Mouse (Mus musculus): ENCODE results near the gene Bank1. TPM values are rescaled to one million over a fixed set of nuclear protein-coding genes. Genes with fewer than 3 reads are reported as not detected.
A peak's percentile ranks its signal among the peaks of the same experiment; 100 is the strongest.

Gene Bank1
- polyA plus RNA-seq, 1 experiment from 2014 or later = 1.5 TPM

DNA sequence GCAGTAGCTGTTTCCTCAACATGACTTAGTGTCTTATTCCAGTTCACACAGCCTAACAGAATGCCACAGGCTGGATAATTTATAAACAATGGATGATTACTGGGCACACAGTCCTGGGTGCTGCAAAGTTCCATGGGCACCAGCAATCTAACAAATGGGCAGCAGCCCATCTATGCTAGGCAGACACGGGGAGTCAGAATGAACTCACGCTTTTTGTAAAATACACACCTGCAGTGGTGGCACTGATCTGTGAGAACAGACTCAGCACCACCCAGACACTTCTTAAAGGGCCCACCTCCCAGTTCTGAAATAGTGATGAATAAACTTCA is 159.9 kb downstream of the Bank1 start:
- Histone ChIP-seq H3K27ac (ENCODE audit: low read depth, low read length) (no peak overlapping the region), H3K27me3 (ENCODE audit: control insufficient read depth, insufficient read depth, low read length) (no peaks in the 10 kb centered on the region), H3K9ac (ENCODE audit: low read depth, low read length) (no peak overlapping the region), H3K9me3 (ENCODE audit: control insufficient read depth, low read length) (no peaks in the 10 kb centered on the region), H3K4me2 (replicated peaks; ENCODE audit: low read depth, low read length) (no peak overlapping the region), H3K4me3 (ENCODE audit: low read depth, low read length) (no peak overlapping the region), H3K4me1 (replicated peaks; ENCODE audit: control insufficient read depth, insufficient read depth, low read length) (no peaks in the 10 kb centered on the region), H3K36me3 (ENCODE audit: control insufficient read depth, insufficient read depth, low read length) (no peaks in the 10 kb centered on the region)
- no peak for DNase-seq (ENCODE audit: low spot score)
- ATAC-seq (ENCODE audit: low FRiP score) = no peak
- 92% methylated on average over 2 of the region's 2 CpGs for WGBS

DNA sequence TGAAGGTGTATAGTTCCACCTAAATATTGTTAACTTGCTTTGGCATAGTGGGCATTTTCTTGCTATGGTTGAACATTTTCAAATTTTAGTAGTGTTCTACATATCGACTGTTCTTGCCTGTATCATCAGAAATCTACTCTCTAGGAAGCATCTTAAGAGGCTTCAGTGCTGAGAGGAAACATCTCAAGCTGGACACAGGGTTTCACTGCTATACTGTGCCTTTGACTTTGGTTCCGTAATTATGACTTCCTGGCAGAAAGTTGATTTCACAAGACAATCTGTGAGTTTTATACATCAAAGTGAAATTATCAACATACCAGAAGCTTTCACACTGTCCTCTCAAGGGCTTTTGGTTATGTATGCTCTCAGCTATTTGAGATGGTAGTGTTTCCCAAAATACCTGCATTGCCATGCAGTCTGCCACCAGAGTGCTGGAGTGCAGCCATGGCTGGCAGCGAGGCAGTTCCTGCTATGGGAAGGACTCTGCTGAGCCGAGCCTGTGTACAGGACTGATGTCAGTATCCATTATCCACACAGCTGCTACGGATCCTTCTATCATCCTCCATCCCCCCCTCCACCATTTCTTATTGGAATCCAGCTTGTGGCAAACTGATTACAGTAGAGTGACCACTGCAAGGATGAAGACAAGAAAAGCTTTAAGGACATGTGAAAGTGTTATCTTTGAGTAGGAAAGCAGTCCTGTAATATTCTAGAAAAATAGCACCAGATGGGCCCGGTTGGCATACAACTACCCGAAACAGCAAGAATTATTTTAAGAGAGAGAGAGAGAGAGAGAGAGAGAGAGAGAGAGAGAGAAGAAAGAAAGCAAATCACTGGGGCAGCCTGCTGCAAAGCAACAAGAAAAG is 160.5 kb downstream of the Bank1 start:
- H3K27ac ChIP-seq (ENCODE audit: low read depth, low read length) = no peak overlapping the region
- H3K9me3 ChIP-seq (ENCODE audit: control insufficient read depth, low read length) = no peaks in the 10 kb centered on the region
- DNase-seq (ENCODE audit: low spot score) = no peak

DNA sequence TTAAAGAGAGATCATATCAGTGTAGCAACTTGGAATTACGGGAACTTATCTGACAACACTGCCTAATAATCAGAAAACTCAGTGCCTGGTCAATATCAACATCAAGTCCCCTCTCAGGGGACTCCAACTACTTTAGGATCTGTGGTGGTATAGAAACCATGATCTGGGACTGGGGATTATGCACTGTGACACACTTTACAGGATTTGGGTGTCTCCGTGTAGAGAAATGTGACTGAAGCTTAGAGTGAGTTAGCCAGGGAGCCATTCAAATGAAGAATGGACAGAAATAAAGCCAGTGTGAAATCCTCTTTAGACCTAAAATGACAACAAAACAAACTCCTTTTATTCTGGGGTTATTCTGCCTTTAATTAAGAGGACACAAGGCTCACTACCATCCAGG is 167.8 kb downstream of the Bank1 start:
- H3K4me2 ChIP-seq (replicated peaks; ENCODE audit: low read depth, low read length) = no peak overlapping the region
- H3K27me3 ChIP-seq (ENCODE audit: control insufficient read depth, insufficient read depth, low read length) = no peaks in the 10 kb centered on the region
- H3K27ac ChIP-seq (ENCODE audit: low read depth, low read length) = no peak overlapping the region
- WGBS = 82% methylated on average over 2 of the region's 2 CpGs
- DNase-seq (ENCODE audit: low spot score) = no peak
- no peak for ATAC-seq (ENCODE audit: low FRiP score)
- no peaks in the 10 kb centered on the region for H3K36me3 ChIP-seq (ENCODE audit: control insufficient read depth, insufficient read depth, low read length)
- H3K9me3 ChIP-seq (ENCODE audit: control insufficient read depth, low read length) = no peaks in the 10 kb centered on the region
- no peak overlapping the region for H3K9ac ChIP-seq (ENCODE audit: low read depth, low read length)
- no peak overlapping the region for H3K4me3 ChIP-seq (ENCODE audit: low read depth, low read length)
- H3K4me1 ChIP-seq (replicated peaks; ENCODE audit: control insufficient read depth, insufficient read depth, low read length) = no peaks in the 10 kb centered on the region

More for the DNA sequence above, 160.5 kb downstream of the Bank1 start:
- no peak overlapping the region for H3K9ac ChIP-seq (ENCODE audit: low read depth, low read length)
- ATAC-seq (ENCODE audit: low FRiP score) = no peak
- no peaks in the 10 kb centered on the region for H3K36me3 ChIP-seq (ENCODE audit: control insufficient read depth, insufficient read depth, low read length)
- H3K27me3 ChIP-seq (ENCODE audit: control insufficient read depth, insufficient read depth, low read length) = no peaks in the 10 kb centered on the region
- 87% methylated on average over 7 of the region's 7 CpGs for WGBS
- H3K4me1 ChIP-seq (replicated peaks; ENCODE audit: control insufficient read depth, insufficient read depth, low read length) = no peaks in the 10 kb centered on the region
- H3K4me3 ChIP-seq (ENCODE audit: low read depth, low read length) = no peak overlapping the region
- H3K4me2 ChIP-seq (replicated peaks; ENCODE audit: low read depth, low read length) = no peak overlapping the region

DNA sequence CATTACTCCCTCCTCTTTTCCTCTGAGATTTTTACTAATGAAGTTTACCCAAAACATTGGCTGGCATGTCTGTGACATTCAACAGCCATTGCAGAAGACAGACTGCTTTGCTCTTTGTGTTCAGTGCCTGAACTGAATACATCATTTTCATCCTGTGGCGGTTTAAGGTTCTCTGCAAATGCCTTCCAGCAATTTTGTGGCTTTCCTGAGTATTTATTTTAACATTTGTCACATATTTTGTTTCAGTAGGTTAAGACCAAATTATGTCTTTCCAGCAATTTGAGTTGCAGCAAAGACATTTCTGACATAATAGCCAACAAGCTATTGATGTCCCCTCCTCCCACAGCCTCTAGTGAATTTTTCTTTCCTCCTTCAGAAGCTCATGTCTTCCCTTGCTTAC is 170.3 kb downstream of the Bank1 start:
- Histone ChIP-seq H3K27ac (ENCODE audit: low read depth, low read length) (no peak overlapping the region), H3K9me3 (ENCODE audit: control insufficient read depth, low read length) (no peaks in the 10 kb centered on the region), H3K4me1 (replicated peaks; ENCODE audit: control insufficient read depth, insufficient read depth, low read length) (no peaks in the 10 kb centered on the region), H3K4me3 (ENCODE audit: low read depth, low read length) (no peak overlapping the region), H3K36me3 (ENCODE audit: control insufficient read depth, insufficient read depth, low read length) (no peaks in the 10 kb centered on the region), H3K27me3 (ENCODE audit: control insufficient read depth, insufficient read depth, low read length) (no peaks in the 10 kb centered on the region), H3K9ac (ENCODE audit: low read depth, low read length) (no peak overlapping the region), H3K4me2 (replicated peaks; ENCODE audit: low read depth, low read length) (no peak overlapping the region)
- DNase-seq (ENCODE audit: low spot score) = no peak
- WGBS = 83% methylated on average over 1 of the region's 1 CpGs
- no peak for ATAC-seq (ENCODE audit: low FRiP score)

GRCm38 (mm10) chr3:136150886-136151285 is 175.0 kb downstream of the Bank1 start:
- H3K9me3 ChIP-seq (ENCODE audit: control insufficient read depth, low read length) = no peaks in the 10 kb centered on the region
- H3K4me1 ChIP-seq (replicated peaks; ENCODE audit: control insufficient read depth, insufficient read depth, low read length) = no peaks in the 10 kb centered on the region
- H3K27me3 ChIP-seq (ENCODE audit: control insufficient read depth, insufficient read depth, low read length) = no peaks in the 10 kb centered on the region
- no peak overlapping the region for H3K9ac ChIP-seq (ENCODE audit: low read depth, low read length)
- no peak overlapping the region for H3K4me2 ChIP-seq (replicated peaks; ENCODE audit: low read depth, low read length)
- WGBS = 86% methylated on average over 3 of the region's 3 CpGs
- no peak overlapping the region for H3K4me3 ChIP-seq (ENCODE audit: low read depth, low read length)
- no peak overlapping the region for H3K27ac ChIP-seq (ENCODE audit: low read depth, low read length)
- H3K36me3 ChIP-seq (ENCODE audit: control insufficient read depth, insufficient read depth, low read length) = no peaks in the 10 kb centered on the region
- ATAC-seq (ENCODE audit: low FRiP score) (no peak), DNase-seq (ENCODE audit: low spot score) (no peak)

DNA sequence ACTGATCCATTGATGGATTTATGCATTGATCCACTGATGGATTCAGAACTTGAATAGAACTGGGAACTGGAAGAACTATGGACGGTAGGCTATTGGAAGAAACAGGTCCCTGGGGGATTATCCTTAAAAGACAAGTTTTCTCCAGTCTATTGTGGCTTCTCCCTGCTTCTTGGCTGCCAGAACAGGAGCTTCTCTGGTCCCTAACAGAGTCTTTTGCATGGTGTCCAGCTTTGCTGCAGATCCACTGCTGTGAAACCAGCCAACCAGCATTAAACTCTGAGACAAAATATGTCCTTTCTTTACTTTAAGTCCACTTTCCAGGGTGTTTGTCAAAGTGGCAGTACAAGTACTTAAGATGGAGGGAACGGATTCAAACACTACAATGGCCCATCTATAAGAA is 178.7 kb downstream of the Bank1 start:
- Histone ChIP-seq H3K4me2 (replicated peaks; ENCODE audit: low read depth, low read length) (no peak overlapping the region), H3K27ac (ENCODE audit: low read depth, low read length) (no peak overlapping the region), H3K9me3 (ENCODE audit: control insufficient read depth, low read length) (no peaks in the 10 kb centered on the region), H3K27me3 (ENCODE audit: control insufficient read depth, insufficient read depth, low read length) (no peaks in the 10 kb centered on the region), H3K4me3 (ENCODE audit: low read depth, low read length) (no peak overlapping the region), H3K9ac (ENCODE audit: low read depth, low read length) (no peak overlapping the region), H3K36me3 (ENCODE audit: control insufficient read depth, insufficient read depth, low read length) (no peaks in the 10 kb centered on the region), H3K4me1 (replicated peaks; ENCODE audit: control insufficient read depth, insufficient read depth, low read length) (no peaks in the 10 kb centered on the region)
- DNase-seq (ENCODE audit: low spot score) (no peak), ATAC-seq (ENCODE audit: low FRiP score) (no peak)
- WGBS = 79% methylated on average over 2 of the region's 2 CpGs

DNA sequence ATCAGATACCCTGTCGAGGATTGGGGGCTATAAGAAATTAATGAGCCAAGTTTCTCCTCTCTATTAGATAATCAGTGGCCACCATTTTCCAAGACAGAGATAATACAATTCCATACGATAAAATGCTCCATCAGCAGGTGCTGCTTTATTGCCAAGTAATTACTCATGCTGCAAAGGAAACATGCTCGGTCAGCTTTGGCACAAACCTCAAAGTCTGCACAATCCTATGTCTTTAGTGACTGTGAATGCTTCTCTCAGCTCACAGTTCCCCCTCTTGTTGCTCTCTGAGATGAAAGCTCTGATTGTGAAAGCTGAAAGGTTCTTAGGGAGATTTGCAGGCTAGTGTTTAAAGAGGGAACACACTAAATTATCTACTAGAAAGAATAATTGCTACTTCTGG is 193.9 kb downstream of the Bank1 start:
- ATAC-seq (ENCODE audit: low FRiP score) (no peak), DNase-seq (ENCODE audit: low spot score) (no peak)
- H3K9ac ChIP-seq (ENCODE audit: low read depth, low read length) = no peak overlapping the region
- H3K36me3 ChIP-seq (ENCODE audit: control insufficient read depth, insufficient read depth, low read length) = no peaks in the 10 kb centered on the region
- H3K4me3 ChIP-seq (ENCODE audit: low read depth, low read length) = no peak overlapping the region
- no peaks in the 10 kb centered on the region for H3K27me3 ChIP-seq (ENCODE audit: control insufficient read depth, insufficient read depth, low read length)
- WGBS = 87% methylated on average over 3 of the region's 3 CpGs
- no peaks in the 10 kb centered on the region for H3K9me3 ChIP-seq (ENCODE audit: control insufficient read depth, low read length)
- no peak overlapping the region for H3K4me2 ChIP-seq (replicated peaks; ENCODE audit: low read depth, low read length)
- H3K27ac ChIP-seq (ENCODE audit: low read depth, low read length) = no peak overlapping the region
- H3K4me1 ChIP-seq (replicated peaks; ENCODE audit: control insufficient read depth, insufficient read depth, low read length) = no peaks in the 10 kb centered on the region

- H3K4me3 ChIP-seq (ENCODE audit: low read depth, low read length) = no peak overlapping the region
- no peak overlapping the region for H3K9ac ChIP-seq (ENCODE audit: low read depth, low read length)
- H3K4me2 ChIP-seq (replicated peaks; ENCODE audit: low read depth, low read length) = no peak overlapping the region
- H3K9me3 ChIP-seq (ENCODE audit: control insufficient read depth, low read length) = no peaks in the 10 kb centered on the region
- WGBS = 48% methylated on average over 5 of the region's 5 CpGs
- DNase-seq (ENCODE audit: low spot score) = peak; percentile 39
- H3K4me1 ChIP-seq (replicated peaks; ENCODE audit: control insufficient read depth, insufficient read depth, low read length) = no peaks in the 10 kb centered on the region
- H3K27me3 ChIP-seq (ENCODE audit: control insufficient read depth, insufficient read depth, low read length) = no peaks in the 10 kb centered on the region
- no peaks in the 10 kb centered on the region for H3K36me3 ChIP-seq (ENCODE audit: control insufficient read depth, insufficient read depth, low read length)
- H3K27ac ChIP-seq (ENCODE audit: low read depth, low read length) = no peak overlapping the region
- ATAC-seq (ENCODE audit: low FRiP score) = peak; percentile 75
Observed at GRCm38 (mm10) chr3:136115478-136116215, 210.2 kb downstream of the Bank1 start.

Data from hindbrain, embryonic 11.5 days (tissue).